Comparison of ENCODE assay signal across 8 mouse cellular contexts in genomic region chr6:50354688-50355660, GRCm38 (mm10).
DNase-seq lines count a peak whose midpoint lies in the region; ATAC-seq and TF ChIP-seq lines count a peak whose summit lies in the region.

No protein-coding gene starts in this region.

- H3K4me1 ChIP-seq in limb, embryonic 15.5 days: peaks cover 21% of the 10 kb centered on the region
- H3K4me1 ChIP-seq in limb, embryonic 10.5 days: peaks cover 42% of the 10 kb centered on the region
- no peaks in the 10 kb centered on the region; the same call in none of the 2 replicates for H3K4me1 ChIP-seq in forebrain, postnatal 0 days (ENCODE audit: insufficient read depth)
- H3K4me1 ChIP-seq in kidney, embryonic 15.5 days: peaks cover 40% of the 10 kb centered on the region
- H3K4me1 ChIP-seq in midbrain, embryonic 13.5 days (replicated peaks): peaks cover 22% of the 10 kb centered on the region

- no peak for TF ChIP-seq CTCF in forebrain, postnatal 0 days (IDR thresholded peaks at IDR 0.05; ENCODE audit: low read depth)

- no peak overlapping the region for H3K4me3 ChIP-seq in limb, embryonic 15.5 days
- H3K4me3 ChIP-seq in limb, embryonic 10.5 days: no peak overlapping the region
- H3K4me3 ChIP-seq in forebrain, postnatal 0 days (ENCODE audit: low read depth, low read length): no peak overlapping the region
- no peak overlapping the region for H3K4me3 ChIP-seq in kidney, embryonic 15.5 days (replicated peaks)
- no peak overlapping the region for H3K4me3 ChIP-seq in midbrain, embryonic 13.5 days (replicated peaks)

- no peak for DNase-seq in limb, embryonic 10.5 days (ENCODE audit: low spot score)
- DNase-seq in forebrain, postnatal 0 days: peak; percentile 20
- no peak for DNase-seq in layer of hippocampus, postnatal 14 days (ENCODE audit: low spot score in 2 of 2)
- no peak for DNase-seq in layer of hippocampus, adult 9-11 months
- DNase-seq in frontal cortex, postnatal 10 days (ENCODE audit: low spot score in 2 of 2): no peak

- no peaks in the 10 kb centered on the region for H3K36me3 ChIP-seq in limb, embryonic 15.5 days
- H3K36me3 ChIP-seq in limb, embryonic 10.5 days: no peaks in the 10 kb centered on the region
- H3K36me3 ChIP-seq in forebrain, postnatal 0 days (ENCODE audit: insufficient read depth): no peaks in the 10 kb centered on the region
- peaks cover 6% of the 10 kb centered on the region; the same call in 1 of the 2 replicates for H3K36me3 ChIP-seq in kidney, embryonic 15.5 days
- H3K36me3 ChIP-seq in midbrain, embryonic 13.5 days: no peaks in the 10 kb centered on the region

- H3K9me3 ChIP-seq in limb, embryonic 15.5 days: no peaks in the 10 kb centered on the region
- H3K9me3 ChIP-seq in limb, embryonic 10.5 days (replicated peaks): no peaks in the 10 kb centered on the region
- H3K9me3 ChIP-seq in forebrain, postnatal 0 days (ENCODE audit: low read length): no peaks in the 10 kb centered on the region
- no peaks in the 10 kb centered on the region for H3K9me3 ChIP-seq in kidney, embryonic 15.5 days (replicated peaks)
- H3K9me3 ChIP-seq in midbrain, embryonic 13.5 days: no peaks in the 10 kb centered on the region

- 0 out of 2 replicates have a peak overlapping the region, but pooled peaks have one; percentile 11 for H3K27ac ChIP-seq in limb, embryonic 15.5 days
- H3K27ac ChIP-seq in limb, embryonic 10.5 days: no peak overlapping the region
- H3K27ac ChIP-seq in forebrain, postnatal 0 days (ENCODE audit: low read depth, low read length): 0 out of 2 replicates have a peak overlapping the region, but pooled peaks have one; percentile 15
- peak overlapping the region; percentile 64 for H3K27ac ChIP-seq in kidney, embryonic 15.5 days
- peak overlapping the region; percentile 37; the same call in 1 of the 2 replicates for H3K27ac ChIP-seq in midbrain, embryonic 13.5 days

- H3K9ac ChIP-seq in limb, embryonic 15.5 days: no peak overlapping the region
- no peak overlapping the region for H3K9ac ChIP-seq in forebrain, postnatal 0 days
- no peak overlapping the region for H3K9ac ChIP-seq in kidney, embryonic 15.5 days
- H3K9ac ChIP-seq in midbrain, embryonic 13.5 days (replicated peaks): no peak overlapping the region

- 55% methylated on average over 20 of the region's 20 CpGs for WGBS in limb, embryonic 15.5 days
- 70% methylated on average over 20 of the region's 20 CpGs for WGBS in limb, embryonic 10.5 days
- 45% methylated on average over 20 of the region's 20 CpGs for WGBS in forebrain, postnatal 0 days
- WGBS in kidney, embryonic 15.5 days: 38% methylated on average over 20 of the region's 20 CpGs
- WGBS in midbrain, embryonic 13.5 days: 48% methylated on average over 20 of the region's 20 CpGs

- H3K4me2 ChIP-seq in limb, embryonic 15.5 days: no peak overlapping the region
- H3K4me2 ChIP-seq in forebrain, postnatal 0 days (ENCODE audit: low read depth): no peak overlapping the region
- H3K4me2 ChIP-seq in kidney, embryonic 15.5 days: no peak overlapping the region
- H3K4me2 ChIP-seq in midbrain, embryonic 13.5 days (replicated peaks): no peak overlapping the region

- no peaks in the 10 kb centered on the region for H3K27me3 ChIP-seq in limb, embryonic 15.5 days
- H3K27me3 ChIP-seq in limb, embryonic 10.5 days (ENCODE audit: low read depth, poor library complexity, severe bottlenecking): peaks cover 52% of the 10 kb centered on the region
- no peaks in the 10 kb centered on the region for H3K27me3 ChIP-seq in forebrain, postnatal 0 days (ENCODE audit: insufficient read depth, low read length)
- H3K27me3 ChIP-seq in kidney, embryonic 15.5 days: no peaks in the 10 kb centered on the region
- H3K27me3 ChIP-seq in midbrain, embryonic 13.5 days: no peaks in the 10 kb centered on the region

- ATAC-seq in limb, embryonic 15.5 days (ENCODE audit: insufficient number of reproducible peaks, low FRiP score, low TSS enrichment, low read depth): no peak
- no peak for ATAC-seq in forebrain, postnatal 0 days
- ATAC-seq in kidney, embryonic 15.5 days (replicated peaks; ENCODE audit: low FRiP score): peak; percentile 65
- ATAC-seq in midbrain, embryonic 13.5 days: peak; percentile 38; the same call in 1 of the 2 replicates

Comparison
In these comparisons a context has a peak if more than half of its experiments do, and no peak if none do; other contexts are left out.
1. ATAC-seq: peak in kidney, embryonic 15.5 days (single experiment) and midbrain, embryonic 13.5 days (single experiment); none in limb, embryonic 15.5 days (single experiment) and forebrain, postnatal 0 days (single experiment).